Mouse (Mus musculus) CH12.LX (cell line): ENCODE measurements around the gene Npl.

ENCODE experiments used
- JUND ChIP-seq: conservative IDR thresholded peaks from 2 replicates; pipeline ENCODE4 v1.6.1; 2011; ENCODE audit warnings: low read depth, low read length, improper control_type of control experiment
- MAX ChIP-seq: IDR thresholded peaks from 2 replicates; pipeline ENCODE4 v1.6.1; 2011; ENCODE audit warnings: low read length, improper control_type of control experiment
- POLR2A ChIP-seq: IDR thresholded peaks from 2 replicates; pipeline ENCODE4 v1.6.1; 2011; ENCODE audit warnings: low read depth, mild to moderate bottlenecking, improper control_type of control experiment, low read length

DNA sequence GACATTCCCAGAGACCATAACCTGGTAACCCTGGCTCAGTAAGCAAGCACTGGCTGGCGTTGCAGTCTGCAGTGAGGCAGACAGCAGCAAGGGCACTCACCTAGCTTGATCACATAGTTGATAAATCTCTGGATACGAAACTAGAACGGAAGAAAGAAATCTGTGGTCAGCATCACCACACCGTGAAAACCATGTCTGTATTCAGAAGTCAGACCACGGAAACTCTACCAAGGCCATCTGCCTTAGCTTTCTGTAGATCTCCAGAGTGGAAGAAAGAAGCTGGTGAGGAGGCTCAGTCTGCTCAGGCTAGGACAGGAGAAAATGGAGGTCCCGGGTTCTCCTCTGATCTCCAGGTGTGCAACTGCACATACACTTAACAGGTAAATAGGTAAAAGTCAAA, 40.8 kb downstream of the Npl start:
- no peak for TF ChIP-seq JUND
- TF ChIP-seq MAX, result no peak
- no peak for TF ChIP-seq POLR2A
